Mouse (Mus musculus): ENCODE measurements around the gene Galnt7.

Gene Galnt7

GRCm38 (mm10) chr8:57627946-57628786 lies 24.7 kb downstream of the Galnt7 start:
- DNase-seq, result no peak

- DNase-seq, result no peak
Observed at GRCm38 (mm10) chr8:57623955-57624354, 28.9 kb downstream of the Galnt7 start.

- DNase-seq, result no peak
Observed at GRCm38 (mm10) chr8:57623051-57623450, 29.8 kb downstream of the Galnt7 start.

DNA sequence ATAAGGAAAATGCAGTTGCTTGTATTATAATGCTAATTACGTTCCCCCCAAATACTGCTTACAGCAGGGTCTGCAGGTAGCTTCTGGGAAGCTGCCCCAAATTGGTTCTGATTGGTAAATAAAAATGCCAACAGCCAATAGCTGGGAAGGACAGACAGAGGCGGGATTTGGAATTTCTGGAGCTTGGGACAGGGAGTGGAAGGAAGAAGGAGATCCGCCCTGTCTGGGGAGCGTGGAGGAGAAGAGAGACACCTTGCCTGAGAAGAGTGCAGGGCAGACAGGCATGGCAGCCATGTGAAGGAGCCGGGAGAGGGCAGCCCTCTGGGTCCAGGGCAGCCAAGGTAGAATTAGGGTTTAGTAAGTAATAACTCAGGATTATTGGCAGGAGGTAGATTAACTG lies 35.9 kb downstream of the Galnt7 start:
- DNase-seq, result no peak

GRCm38 (mm10) chr8:57615016-57615657 lies 37.7 kb downstream of the Galnt7 start:
- no peak for DNase-seq

- DNase-seq, result no peak
Observed at GRCm38 (mm10) chr8:57611419-57611977, 41.3 kb downstream of the Galnt7 start.

GRCm38 (mm10) chr8:57610706-57611418 lies 42.0 kb downstream of the Galnt7 start:
- no peak for DNase-seq

DNA sequence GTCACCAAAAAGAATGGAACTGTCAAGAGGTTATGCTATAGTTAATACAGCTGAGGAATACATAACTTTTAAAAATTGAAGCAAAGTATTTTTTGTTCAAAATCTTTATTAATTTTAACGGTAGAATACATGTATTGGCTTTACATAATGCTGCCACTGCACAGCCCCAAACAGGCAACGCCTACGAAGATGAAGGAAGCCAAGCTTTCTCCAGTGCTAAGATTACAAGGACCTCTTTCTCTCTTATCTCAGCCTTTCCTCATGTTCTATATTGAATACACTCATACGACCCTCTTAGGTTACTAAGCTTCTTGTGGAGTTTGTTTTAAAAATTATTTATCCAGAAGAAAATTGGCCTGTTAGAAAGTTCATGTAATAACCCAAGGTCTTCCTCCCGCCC lies 50.3 kb downstream of the Galnt7 start:
- DNase-seq, result no peak

DNA sequence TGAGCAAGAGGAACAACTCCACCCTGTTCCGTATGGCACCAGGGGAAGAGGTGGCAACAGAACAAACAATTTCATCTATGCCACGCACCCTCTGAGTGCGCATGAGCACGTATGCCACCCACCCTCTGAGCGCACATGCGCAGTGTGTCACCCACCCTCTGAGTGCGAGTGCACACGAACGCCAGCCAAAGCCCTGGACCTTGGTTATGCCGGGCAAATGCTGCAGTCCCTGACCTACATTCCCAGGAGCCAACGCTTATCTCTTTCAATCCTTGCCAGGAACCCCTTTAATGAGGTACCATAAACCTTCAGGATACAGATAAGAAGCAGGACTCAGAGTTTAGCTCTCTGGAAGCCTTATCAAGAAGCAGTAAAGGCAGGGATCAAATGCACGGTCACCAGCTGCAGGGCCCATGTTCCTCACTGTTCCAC lies 50.8 kb downstream of the Galnt7 start:
- no peak for DNase-seq

DNA sequence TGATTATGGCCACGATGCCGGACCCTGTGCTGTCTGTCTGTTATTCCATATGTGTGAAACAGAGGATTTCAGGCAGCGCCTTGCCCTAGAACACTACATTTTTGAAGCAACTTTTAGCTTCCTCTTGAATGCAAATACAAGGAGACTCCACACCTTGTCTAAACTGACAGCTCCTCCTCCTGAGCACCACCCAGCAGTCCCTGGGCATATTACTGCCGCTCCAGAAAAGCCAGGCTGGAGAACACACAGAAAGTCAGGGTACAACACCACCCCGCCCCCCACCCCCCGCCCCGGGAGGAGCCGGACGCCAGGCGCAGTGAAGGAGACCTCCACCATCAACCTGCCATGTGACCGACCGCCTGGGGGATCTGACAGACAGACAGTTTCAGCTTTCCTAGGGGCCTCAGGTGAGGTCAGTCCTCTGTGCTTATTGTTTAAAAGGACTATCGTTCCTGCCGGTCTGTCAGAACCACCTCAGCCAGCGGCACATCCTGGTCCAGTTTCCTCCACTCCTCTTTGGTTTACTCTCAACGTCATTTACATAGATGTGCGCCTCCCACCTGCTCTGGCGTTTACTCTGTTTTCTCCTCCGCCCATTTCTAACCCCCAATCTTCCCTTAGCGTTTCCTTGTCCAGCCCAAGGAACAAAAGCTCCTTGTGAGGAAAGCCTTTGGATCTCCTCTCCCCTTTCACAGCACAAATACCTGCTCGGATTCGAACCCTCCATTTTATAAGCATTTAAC lies 52.8 kb downstream of the Galnt7 start:
- DNase-seq, result no peak

DNA sequence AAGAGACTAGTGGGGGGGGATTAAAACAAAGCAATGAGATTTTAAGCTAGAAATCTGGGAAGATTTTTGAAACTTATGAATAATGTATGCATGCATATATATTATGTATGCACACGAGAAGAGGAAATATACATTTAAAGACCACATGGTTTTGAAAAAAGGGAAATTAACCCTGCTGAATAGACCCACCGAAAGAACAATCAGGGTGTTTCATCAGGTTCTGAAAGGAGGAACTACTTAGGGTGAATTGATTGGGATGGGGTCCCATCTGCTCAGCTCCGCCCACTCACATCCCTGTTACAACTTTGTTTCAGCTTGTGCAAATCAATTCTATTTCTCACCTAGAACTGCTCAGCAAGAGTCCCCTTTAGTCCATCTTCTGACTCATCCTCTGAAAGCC lies 57.0 kb downstream of the Galnt7 start:
- no peak for DNase-seq

GRCm38 (mm10) chr8:57594175-57594885 lies 58.5 kb downstream of the Galnt7 start:
- no peak for DNase-seq

GRCm38 (mm10) chr8:57592604-57593003 lies 60.2 kb downstream of the Galnt7 start:
- DNase-seq, result peak; percentile 41

- DNase-seq, result no peak
Observed at GRCm38 (mm10) chr8:57591681-57592080, 61.2 kb downstream of the Galnt7 start.

DNA sequence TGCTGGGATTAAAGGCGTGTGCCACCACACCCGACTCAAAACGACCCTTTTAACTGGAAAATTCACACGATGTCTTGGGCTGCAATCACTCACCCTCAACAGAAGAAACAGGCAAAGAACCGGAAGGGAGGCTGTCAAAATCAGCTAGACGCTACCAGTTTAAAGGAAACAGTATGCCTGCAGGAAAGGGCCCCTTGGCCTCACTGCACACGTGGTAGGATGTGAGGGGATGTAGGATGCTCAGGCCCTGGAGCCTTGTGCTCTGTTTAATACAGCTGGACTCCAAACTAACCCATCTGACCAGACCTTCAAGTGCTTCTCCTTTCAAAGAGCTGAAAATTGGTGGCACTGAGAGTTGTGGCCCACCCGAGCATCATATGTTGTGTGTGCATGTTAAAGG lies 62.8 kb downstream of the Galnt7 start:
- DNase-seq, result peak; percentile 61

DNA sequence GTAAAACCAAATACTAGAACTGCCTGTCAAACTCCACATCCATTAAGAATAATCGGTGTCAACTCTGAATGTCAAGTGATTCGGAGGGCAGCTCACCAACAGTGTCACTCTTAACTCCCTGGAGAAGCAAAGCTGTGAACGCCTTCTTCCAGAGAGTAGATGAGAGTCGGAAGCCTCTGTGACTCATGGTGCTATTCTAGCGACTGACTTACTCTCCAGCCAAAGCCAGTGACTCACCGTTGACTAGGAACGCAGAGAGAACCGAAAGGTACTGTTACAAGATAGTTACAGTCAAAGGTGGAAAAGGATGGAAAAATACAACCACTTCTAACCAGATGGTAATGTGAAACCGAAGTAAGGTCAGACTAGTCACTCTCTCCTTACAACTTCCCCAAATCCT lies 63.7 kb downstream of the Galnt7 start:
- no peak for DNase-seq

- no peak for DNase-seq
Observed at GRCm38 (mm10) chr8:57588604-57589003, 64.2 kb downstream of the Galnt7 start.

GRCm38 (mm10) chr8:57586667-57587066 lies 66.2 kb downstream of the Galnt7 start:
- no peak for DNase-seq

DNA sequence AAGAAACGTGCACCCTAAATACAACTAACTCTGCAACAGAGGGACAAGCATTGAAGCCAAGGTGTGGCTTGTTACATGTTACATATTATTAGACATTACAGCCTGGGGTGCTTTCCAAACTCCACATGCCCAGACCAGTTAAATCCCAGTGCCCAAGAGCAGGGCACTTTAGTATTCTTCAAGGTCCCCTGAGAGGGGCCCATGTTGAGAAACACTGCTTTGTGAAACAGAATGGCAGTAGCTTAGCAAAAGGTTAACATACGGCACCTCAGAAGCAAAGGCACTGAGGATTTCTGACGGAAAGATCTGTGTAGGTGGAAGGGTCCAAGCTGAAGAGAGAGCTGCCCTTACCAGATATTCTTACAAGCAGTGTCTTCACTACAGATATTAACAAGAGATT lies 67.0 kb downstream of the Galnt7 start:
- DNase-seq, result no peak

DNA sequence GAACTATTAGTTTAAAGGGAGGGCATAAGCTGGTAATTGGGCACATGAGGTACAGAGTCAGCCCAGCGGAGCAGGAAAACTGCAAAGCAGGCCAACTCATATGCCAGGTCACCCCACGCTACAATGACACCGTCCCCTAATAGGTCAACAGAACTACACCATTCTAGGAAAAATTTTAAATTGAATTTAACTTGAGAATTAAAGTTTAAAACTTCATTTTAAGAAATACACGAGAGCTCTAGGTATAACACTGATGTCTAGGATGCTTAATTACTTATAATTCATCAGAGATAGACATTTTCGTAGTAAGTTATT lies 67.7 kb downstream of the Galnt7 start:
- DNase-seq, result no peak

GRCm38 (mm10) chr8:57584416-57585127 lies 68.3 kb downstream of the Galnt7 start:
- DNase-seq, result no peak

DNA sequence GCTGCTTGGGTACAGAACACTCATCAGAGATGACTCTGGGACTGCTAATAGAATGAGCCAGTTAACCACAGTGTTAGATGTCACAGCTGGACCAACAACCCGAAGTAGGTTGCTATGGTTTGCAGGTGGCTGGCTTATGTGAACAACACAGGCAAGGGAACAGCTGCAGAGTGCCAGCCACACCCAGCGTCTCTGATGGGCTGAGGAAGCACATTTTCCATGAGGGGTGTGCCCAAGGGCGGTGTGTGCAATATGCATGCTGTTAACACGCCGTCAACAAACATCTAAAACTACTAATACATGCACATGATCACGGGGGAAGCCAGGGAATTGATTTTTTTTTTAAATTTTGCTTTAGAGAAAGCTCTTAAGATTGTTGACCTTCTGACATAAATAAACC lies 73.0 kb downstream of the Galnt7 start:
- peak; percentile 89 for DNase-seq

Data from thymus, postnatal 14 days (tissue).